Mouse (Mus musculus): ENCODE results near the gene Myo18a.
"Not testable (repeated sequence)": the region's sequence is repeated elsewhere in the genome, so short reads cannot be mapped to it uniquely, and the experiment has no call there.

Gene Myo18a

DNA sequence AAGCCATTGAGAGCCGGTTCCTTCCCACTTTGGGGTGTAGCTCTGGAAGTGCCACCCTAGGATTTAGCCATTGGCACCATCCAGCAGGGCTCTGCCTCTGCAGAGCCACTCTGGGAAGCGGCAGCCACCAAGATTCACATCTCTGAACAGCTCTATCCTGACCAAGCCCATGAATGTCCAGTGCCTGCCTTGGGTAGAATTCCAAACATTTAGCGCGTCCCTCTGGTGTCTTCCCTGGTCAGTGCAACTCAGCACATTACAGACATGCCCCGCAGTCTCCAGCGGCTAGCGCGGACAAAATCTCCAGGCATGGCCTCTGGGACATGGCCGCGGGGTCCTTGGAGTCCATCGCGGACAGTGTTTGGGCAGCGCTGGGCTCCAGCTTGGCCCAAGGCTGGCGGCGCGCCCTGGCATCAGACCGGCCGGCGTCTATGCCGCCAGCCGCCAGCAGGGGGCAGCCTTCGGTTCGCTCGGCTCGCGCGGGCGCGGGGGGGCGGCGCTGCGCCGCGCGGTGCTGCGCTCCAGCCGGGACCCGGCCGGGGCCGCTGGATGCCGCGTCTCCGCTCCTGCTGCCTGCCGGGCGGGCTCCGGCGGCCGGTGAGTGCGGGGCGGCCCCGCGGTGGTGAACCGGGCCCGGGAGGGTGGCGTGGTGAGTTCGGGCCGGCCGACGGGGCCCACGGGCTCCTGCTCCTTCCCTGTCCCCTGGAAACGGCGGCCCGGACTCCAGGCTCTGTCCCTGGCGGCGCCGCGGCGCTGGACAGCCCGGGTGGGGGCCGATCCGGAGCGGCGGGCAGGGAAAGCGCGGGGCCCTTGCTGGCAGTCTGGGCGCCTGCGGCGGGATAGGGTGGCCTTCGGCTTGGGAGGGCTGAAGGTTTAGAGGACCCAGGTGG, at the start of gene Myo18a:
Myo18a (plus strand) TSS at position 464 of the 890 bp plus-strand sequence.
- peak; percentile 70 for DNase-seq (ENCODE audit: low spot score)

DNA sequence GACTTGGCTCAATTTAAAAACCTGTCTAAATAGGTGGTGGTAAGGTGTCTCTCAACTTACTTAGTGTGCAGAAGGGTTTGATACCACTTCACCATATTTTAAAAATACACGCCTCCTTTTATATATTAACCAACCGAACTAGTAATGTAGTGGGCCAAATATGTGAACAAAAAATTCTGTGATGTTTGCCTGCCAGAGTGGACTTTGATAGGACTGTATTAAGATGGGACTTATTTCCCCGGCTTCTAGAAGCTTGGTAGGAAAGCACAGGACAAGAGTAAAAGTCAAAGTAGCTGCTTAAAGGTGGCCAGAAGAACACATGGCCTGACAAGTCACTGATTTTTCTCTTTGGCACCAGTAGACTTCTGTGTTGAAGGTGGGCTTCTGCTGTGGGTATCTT, 49.3 kb upstream of the Myo18a start:
- DNase-seq (ENCODE audit: low spot score), result no peak

DNA sequence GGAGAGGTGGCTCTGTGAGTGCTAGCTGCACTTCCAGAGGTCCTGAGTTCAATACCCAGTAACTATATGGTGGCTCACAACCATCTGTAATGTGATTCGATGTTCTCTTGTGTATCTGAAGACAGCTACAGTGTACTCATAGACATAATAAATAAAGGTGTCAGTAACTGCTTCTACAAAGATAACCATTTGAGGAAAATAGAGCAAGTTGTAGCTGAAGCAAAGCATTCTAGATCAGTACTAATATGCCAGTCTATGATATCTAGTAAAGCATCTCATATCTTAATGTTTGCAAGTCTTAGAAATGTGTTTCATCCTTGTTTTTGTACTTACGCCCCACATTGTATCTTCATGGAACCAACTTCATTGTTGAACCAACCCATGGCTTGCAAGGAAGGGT, 44.0 kb upstream of the Myo18a start:
- DNase-seq (ENCODE audit: low spot score), result no peak

DNA sequence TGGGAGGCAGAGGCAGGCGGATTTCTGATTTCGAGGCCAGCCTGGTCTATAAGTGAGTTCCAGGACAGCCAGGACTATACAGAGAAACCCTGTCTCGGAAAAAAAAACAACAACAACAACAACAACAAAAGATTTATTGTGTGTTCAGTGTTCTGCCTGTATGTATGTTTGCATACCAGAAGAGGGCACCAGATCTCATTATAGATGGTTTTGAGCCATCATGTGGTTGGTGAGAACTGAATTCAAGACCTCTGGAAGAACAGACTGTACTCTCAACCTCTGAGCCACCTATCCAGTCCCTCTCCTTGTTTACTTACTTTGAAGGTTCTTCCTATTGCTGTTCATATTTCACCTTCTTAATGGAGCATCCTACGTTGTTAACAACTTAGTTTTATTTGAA, 41.7 kb upstream of the Myo18a start:
- no peak for DNase-seq (ENCODE audit: low spot score)

DNA sequence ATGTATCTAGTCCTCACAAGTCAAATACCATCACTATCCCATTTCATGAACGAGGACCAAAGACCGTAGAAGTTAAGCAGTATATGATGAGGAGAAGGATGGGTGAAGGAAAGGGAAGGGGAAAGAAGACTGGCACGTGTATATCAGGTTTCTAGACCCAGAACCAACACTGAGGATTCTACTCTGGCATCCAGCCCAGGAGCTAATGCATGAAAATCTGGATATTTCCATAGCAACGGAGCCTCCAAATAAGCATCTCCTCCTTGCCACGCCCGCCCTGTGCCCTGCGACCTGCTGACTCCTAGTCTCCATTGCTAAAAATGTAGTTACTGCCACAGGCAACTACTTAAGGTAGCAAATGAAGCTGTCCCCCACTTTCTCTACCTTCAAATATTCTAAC, 38.3 kb upstream of the Myo18a start:
- DNase-seq (ENCODE audit: low spot score), result no peak

DNA sequence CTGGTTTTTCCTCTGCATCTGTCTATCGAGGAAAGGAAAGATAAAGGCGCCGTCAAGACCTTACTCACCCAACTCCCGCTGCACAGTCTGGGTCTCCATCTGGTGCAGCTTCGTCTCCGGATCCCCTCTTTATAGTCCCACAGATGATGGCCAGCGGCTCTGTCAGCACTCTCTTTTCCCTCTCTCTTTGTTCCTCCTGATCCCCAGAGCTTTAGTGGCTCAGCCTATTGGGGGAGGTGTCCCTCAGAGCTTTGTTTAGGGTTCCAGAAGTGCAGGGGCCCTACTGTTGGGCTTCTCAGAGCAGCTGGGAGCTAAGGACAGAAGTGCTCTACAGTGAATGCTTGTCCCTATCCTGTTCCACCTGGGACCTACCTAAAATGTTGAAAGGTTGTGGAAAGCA, 37.9 kb upstream of the Myo18a start, which contains the start of gene Cryba1:
Cryba1 (minus strand) TSS at position 101 of the 400 bp plus-strand sequence.
- no peak for DNase-seq (ENCODE audit: low spot score)

DNA sequence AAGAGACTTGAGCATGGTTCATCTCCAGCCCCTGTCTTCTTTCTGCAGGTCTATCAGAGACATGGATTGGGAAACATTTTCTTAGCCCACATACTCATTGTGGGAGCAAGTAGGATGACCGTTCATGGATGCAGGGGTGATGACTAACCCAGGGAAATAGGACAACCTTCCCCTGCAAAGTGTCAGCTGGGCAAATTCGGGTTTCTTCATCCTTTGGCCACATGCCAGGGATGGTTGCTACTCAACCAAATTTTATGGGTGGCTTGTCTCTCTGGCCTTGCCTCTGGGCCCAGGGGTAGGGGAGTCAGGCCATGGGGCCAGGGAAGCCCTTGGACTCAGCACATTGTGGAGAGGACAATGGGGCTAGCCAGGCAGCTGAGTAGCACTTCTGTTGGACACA, 34.5 kb upstream of the Myo18a start:
- no peak for DNase-seq (ENCODE audit: low spot score)

DNA sequence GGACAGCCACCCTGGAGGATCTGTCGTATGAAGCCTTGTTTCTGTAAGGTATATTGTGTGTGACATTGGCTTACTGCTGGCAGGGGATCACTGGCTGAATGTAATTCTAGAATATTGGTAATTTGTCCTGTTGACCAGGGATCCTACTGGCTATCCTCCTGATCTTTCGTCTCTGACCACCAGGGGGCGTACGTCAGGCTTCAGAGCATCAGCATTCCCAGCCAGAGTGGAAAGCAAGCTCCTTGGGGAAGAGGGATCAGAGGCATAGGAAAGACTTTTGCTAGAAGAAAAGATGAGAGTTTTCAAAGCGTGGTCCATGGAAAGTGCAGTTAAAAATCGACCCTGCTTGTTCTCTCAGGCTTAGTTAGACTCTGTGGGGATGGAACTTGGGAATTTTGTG, 25.8 kb upstream of the Myo18a start:
- DNase-seq (ENCODE audit: low spot score), result peak; percentile 52

DNA sequence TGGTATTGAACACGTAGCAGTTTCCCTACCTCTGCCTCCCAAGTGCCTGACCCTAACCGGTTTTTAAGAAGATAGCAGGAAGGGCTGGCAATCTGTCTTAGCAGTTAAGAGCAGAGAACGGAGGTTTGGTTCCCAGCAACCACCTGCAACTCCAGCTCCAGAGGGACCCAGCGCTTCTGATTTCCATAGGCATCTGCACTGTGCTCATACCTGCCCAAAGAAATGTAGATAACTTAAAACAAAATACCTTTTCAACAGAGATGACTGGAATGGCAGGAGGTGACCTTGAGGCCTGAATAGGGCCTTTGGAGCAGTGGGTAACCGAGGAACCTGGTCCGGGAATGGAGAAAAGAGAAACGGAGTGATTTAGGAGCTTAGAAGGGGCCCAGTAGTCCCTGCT, 24.5 kb upstream of the Myo18a start:
- DNase-seq (ENCODE audit: low spot score), result no peak

DNA sequence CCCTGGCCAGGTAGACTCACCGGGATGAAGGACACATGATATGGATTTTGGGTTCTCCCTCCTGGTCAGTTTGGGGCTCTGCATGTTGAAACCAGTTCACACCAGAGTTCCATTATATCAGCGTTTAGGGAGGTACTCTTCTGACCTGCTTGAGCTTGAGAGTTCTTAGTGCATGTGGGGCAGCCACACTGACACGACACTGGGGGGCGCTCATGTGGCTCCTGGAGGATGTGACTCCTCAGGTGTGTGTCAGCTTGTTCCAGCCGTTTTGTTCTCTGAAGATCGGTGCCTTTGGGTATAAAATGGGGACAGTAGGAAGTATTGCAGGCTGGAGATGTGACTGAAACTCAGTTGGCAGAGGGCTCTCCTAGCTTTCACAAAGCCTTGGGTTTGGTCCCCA, 19.1 kb upstream of the Myo18a start:
- DNase-seq (ENCODE audit: low spot score), result no peak

DNA sequence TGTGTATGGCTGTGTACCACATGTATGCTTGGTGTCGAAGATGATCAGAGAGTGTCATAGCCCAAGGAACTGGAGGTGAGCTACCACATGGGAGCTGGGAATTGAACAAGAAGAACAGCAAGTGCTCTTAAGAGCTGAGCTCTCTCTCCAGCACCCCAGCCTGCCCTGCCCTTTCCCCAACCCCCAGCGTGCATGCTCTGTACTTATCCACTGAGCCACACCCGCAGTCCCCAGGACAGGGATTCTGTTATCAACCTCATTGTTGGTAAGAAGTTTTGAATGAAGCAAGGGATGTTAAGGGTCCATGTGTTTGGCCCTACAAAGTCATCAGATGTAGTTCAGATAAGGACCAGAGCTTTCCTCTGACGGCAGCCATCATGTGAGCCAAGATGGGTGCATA, 16.4 kb upstream of the Myo18a start:
- no peak for DNase-seq (ENCODE audit: low spot score)

DNA sequence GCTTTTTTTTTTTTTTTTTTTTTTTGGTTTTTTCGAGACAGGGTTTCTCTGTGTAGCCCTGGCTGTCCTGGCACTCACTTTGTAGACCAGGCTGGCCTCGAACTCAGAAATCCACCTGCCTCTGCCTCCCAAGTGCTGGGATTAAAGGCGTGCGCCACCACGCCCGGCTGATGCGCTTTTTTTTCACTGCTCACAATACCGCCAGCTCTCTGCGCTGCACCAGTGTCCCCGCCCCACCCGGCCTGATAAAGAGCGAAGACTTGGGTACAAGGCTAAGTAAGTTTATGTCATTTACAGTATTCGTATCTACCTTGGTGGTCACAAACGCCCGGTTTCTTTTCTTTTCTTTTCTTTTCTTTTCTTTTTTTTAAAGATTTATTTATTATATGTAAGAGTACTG, 15.9 kb upstream of the Myo18a start:
- DNase-seq (ENCODE audit: low spot score), result not testable (repeated sequence)

DNA sequence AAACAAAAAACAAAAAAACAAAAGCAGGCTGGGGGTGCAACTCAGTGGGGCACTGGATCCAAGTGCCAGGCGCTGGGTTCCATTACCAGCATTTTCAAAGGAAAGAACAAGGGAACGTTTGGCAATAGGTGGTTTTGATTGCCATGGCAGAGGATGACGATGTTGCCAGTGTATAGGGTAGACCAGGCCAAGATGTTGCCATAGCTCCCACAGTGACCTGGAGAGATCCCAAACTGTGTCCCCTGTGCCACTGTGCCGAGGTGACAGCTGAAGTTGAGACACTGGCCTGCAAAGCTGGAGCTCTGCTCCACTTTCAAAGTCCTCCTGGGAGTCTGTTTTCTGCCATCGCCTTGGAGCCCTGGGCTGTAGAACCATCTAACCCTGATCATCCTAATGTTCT, 14.1 kb upstream of the Myo18a start:
- DNase-seq (ENCODE audit: low spot score), result no peak

DNA sequence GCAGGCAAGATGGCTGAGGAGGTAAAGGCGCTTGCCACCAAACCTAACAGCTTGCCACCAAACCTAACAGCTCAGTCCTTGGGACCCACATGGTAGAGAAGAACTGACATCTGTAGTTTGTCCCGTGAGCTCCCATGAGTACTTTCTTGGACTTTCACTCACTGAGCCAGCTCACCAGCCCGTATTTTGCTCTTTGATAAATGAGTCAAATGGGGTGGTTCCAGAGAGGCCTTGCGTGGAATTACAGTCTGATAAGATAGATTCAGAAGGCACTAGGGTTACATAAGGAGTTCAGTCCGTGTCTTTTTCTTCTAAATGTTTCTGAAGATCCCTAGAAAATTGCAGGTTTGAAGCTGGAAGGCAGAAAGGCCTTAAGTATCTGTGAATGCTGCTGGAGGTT, 10.5 kb upstream of the Myo18a start:
- no peak for DNase-seq (ENCODE audit: low spot score)

DNA sequence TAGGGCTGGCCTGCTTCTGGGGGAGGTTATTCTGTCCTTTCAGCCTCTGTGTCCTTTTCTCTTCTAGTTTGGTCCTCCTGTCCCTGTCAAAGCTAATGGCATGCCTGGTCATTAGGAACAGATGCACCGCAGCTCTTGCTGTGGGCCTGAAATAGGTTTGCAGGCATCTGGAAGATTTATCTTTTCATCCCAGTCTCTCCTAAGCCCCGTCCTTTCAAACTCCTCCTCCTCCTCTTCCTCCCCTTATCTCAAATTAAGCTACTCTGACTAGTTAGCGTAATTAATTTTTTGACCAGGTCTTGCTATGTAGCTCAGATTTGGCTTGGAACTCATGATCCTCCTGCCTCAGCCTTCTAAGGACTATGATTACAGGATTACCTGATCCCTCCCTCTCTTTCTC, 9.6 kb upstream of the Myo18a start:
- DNase-seq (ENCODE audit: low spot score), result no peak

DNA sequence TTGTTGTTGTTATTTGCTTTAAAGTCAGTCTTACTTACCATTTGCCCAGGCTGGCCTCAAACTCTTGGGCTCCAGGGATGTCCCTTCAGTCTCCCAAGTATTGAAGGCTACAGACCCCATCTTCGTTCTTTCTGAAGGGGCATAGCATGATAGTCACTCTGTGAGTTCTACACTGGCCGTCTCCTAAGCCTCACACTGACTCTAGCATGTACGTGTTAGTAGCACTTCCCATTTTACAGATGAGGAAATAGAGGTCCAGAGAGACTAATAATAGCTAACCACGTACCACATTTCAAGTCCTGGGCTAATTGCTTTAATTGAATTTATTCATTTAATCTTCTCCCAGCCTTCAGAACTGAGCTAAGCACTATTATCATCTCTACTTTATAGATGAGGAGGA, 3.0 kb upstream of the Myo18a start:
- no peak for DNase-seq (ENCODE audit: low spot score)

DNA sequence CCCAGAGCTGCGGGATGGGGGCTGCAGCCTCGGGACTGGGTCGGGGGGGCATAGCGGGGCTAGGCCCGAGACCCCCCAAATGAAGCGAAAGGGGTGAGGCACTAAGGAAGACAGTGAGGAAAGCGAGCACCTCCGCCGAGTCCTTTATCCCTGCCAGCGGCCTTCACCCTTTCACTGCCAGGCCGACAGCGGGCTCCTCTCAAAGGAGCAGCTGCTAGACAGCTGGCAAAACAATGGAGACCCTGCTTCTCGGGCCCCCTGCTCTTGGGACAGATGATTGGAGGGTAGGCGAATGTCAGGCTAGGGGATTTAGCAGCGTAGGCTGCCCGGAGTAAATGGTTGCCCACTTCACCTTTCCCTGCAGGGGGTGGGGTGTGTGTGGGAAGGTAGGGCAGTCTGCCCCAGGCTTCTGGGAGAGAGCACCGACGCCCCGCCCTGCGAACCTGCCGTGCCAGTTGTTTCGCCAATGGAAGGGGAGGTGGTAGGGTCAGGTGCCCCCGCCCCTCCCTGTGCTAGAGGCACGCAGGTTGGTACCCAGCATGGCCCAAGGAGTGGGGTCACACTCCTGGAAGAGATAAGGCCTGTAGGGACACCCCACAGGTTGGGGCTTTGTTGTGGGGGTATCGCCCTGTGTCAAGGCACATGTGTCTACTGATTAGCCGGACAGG, 761 bp downstream of the Myo18a start:
- peak; percentile 51 for DNase-seq (ENCODE audit: low spot score)

DNA sequence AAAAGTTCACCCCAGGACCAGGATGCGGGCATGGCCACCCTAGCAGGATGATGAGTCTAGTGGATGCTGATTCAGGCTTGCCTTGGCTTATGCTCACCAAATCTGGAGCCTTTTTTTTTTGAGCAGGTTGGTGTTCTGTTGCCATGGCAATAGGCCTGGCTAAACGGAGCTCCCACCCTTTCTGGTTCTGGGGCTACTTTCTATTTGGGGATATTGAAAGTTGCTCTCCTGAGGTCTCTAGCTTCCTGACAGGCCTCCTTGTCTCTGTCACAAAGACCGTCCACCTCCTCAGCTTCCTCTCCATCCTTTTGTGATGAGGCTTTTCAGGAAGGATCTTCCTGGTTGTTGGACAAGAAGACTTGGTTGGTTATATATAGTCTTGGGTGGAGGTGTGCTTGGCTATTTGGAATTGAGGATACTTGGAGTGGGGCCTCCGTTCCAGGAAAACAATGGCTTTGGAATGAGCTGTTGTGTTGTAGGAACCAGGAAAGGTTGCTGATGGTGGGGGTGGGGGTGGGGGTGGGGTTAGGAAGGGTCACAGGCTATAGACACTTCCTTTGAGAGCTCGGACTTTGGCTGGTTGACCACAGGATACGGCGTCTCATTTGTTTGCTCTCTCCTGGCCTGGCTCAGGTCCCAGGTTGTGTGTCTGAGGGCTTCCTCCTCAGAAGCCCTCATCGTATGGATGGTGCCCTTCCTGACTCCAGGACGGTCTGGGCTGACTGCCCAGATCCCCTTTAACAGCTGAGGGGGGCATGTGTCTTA, 1.8 kb downstream of the Myo18a start:
- peak; percentile 88 for DNase-seq (ENCODE audit: low spot score)

DNA sequence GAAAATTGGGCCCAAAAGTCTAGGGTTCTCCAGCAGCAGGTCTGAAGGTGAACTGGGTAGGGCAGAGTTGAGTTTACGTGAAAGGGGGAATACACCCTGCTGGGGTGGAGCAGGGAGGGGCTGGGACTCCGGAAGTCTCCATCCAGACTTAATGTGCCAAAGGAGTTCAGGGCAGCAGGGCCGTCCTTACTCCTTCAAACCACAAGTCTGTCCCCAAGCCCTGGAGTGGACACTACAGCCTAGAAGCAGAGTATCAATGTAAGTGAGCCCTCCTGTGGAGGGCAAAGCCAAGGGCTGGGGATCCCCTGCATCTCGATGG, 2.4 kb downstream of the Myo18a start:
- DNase-seq (ENCODE audit: low spot score), result no peak

DNA sequence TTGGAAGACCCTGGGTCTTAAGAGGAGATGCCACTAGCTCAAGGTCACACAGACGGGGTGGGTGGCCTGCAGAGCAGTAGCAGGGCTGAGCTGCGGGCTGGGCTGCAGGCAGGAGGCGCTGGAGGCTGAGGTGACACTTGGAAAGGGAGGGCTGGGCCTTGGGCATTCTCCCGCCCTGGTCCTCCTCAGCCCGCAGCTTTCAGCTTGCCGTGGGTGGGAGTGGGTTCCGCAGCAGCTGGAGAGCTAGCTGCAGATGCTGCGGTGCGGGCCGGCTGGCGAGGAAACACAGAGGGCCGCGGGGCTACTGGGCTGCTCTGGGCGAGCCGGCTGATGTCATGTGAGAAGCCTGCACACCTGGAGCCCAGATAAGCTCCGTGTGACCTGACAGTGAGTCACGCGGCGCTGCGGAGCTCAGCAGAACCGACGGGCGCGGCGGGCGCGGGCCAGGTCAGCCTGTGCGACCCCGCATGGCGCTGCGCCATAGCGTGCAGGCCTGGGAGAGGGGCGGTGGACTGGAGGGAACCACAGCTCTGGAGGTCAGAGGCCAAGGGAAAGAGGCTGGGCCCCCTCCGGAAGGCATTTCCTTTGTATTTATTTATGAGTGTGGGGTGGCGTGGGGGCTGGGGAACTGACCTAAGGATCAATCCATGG, 3.4 kb downstream of the Myo18a start:
- DNase-seq (ENCODE audit: low spot score), result peak; percentile 85

DNA sequence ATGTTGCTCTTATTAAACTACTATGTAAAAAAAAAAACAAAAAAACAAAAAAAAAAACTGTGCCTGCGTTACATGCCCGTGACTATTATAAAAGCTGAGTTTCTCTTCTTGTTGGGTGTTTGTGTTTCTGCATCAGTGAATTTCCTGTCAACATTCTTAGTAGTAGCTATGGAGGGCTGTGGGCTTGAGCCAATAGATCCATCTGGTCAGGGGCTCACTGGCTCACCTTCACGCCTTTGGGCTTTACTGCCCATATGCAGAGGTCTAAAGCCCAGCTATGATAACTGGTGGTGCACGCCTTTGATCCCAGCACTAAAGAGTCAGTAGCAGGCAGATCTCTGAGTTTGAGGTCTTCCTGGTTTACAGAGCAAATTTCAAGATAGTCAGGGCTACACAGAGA, 6.5 kb downstream of the Myo18a start:
- no peak for DNase-seq (ENCODE audit: low spot score)

DNA sequence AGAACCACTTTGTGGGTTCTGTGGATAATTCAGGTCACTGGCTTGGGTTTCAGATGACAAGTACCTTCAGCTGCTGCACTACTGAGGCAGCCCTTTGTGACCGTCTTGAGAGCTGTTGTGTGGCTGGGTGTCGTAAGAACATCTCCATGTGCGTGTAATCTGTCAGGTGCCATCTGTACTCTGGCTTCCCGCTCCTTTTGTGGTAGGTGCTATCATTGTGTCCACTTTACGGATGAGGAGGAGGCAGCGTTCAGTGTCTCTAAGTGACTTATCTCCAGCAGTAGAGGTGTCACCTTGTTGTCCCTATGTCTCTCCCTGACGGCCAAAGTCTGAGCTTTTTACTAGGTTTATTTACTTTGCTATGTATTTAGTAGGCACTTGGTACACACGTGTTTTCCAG, 7.3 kb downstream of the Myo18a start:
- peak; percentile 78 for DNase-seq (ENCODE audit: low spot score)
